Mouse (Mus musculus) B cell, adult 67 days (primary cell): ENCODE results near the gene Rnf121. TPM values are rescaled to one million over a fixed set of nuclear protein-coding genes. Genes with fewer than 3 reads are reported as not detected.

ENCODE experiments used
- total RNA-seq, 2 experiments: library from RNA; stranded (reverse); gene quantifications; 4 replicates each; pipeline ENCODE4 v1.2.4; 2023

Rnf121 gene
- total RNA-seq, result 10 to 100 TPM; 41.2 to 41.7 TPM

DNA sequence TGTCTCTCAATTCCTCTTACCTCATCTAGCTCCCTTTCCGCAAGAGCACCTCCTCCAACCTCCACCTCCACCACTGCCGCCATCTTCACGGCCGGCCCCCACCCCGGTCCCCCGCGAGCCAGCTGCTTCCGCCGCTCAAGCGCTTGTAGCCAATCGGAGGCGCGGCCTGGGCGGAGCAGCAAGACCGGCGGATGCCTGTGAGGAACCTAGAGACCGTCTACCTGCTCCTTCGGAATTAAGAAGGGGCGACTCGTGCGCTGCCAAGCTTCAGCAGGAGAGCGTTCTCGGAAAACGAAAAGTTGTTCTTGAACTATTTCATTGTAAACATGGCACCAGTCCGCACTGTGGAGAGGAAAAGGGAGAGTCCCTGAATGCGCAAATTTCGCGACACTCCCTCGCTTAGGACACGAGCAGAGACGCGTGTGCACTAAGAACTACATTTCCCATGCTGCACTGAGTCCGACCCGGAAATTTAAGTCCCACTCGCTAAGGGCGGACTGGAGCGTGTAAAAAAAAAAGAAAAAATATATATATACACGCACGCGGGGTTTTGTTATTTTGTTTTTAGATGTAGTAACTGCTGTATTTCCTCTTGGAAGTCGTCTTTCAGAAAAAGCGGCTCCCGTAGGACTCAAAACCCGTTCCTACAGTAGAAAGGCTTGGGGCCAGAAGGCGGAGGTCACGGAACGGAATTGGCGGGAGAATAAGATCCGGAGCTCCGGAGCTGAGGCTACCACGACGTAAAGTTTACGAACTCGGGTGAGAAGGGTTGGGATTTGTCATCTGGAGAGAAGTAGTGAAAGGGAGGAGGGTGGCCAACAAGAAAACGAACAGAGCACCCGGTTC, at the start of gene Rnf121, which contains the start of the genes Xndc1 and Xntrpc:
TSS of gene Rnf121 (minus strand) at position 424 of the 846 bp plus-strand sequence.
TSS of gene Xndc1 (plus strand) at position 466 of the 846 bp plus-strand sequence.
TSS of gene Xntrpc (plus strand) at position 668 of the 846 bp plus-strand sequence.

DNA sequence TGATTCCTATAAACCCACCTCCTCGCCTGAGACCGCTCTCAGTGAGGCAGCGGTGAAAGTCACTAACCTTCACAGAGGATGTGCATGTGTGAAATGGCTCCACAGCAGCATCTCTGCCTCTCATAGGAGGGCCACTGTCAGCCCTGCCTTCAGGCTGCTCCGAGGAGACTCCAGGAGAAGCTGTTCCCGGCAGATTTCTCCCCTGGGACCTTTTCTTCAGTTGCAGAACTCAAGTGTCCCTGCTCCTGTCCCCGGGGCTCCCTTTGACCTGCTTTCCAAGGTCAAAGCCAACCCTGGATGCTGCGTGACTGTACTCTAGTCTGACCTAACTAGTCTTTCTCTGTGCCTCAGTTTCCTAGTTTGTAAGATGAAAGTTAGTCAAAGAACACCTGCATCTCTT, 43.9 kb upstream of the Rnf121 start, which contains the start of gene Art5:
TSS of gene Art5 (minus strand) at position 319 of the 400 bp plus-strand sequence.

DNA sequence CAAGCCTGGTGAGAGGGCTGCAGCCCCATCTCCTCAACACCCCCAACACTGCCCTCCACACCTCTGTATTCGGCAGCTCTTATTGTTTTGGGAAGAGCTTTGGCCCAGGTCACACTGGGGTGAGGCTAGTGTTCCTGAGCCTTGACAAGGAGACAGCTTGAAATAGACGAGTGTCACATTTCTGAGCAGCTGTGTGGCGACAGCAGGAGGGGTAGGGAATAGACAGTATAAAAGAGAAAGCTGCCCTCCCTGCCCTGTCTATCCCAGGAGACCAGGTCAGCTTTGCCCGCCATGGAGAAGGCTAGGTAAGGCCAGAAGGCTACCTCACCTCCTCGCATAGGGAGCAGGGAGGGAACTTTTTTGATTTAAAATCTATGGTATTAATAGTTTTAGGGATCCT, 36.2 kb upstream of the Rnf121 start, which contains the start of gene Art1:
TSS of gene Art1 (plus strand) at position 257 of the 400 bp plus-strand sequence.

DNA sequence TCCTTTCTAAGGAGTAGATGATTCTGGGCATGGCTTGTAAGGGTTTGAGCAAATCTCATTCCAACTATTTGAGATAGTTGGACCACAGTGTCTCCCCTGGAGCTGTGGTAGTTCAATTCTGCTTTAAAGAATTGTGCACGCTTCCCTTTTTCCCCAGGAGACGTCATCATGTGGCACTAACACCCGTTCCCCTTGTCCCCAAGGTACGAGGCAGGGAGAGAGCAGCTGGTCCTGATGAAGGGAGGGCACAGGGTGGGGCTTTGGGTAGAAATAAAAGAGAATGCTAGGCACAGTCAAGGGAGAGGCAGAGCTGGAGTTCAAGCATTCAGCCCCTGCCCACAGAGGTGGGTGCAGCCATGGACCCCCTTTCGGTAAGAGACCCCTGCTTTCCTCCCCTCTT, 17.5 kb upstream of the Rnf121 start, which contains the start of gene Trpc2:
TSS of gene Trpc2 (plus strand) at position 301 of the 400 bp plus-strand sequence.

GRCm38 (mm10) chr7:102018590-102018989, 46.7 kb downstream of the Rnf121 start, which contains the start of gene Il18bp:
Il18bp (minus strand) TSS chr7:102018690.

Other genes starting within 250 kb of the Rnf121 start
- gene Phox2a, start 247.2 kb downstream of the Rnf121 start, total RNA-seq, result not detected
- gene Inppl1, start 227.2 kb downstream of the Rnf121 start, total RNA-seq, result 10 to 100 TPM; 45.1 to 57.0 TPM
- 1 to 10 TPM; 1.1 to 1.2 TPM for gene Folr2, start 208.3 kb downstream of the Rnf121 start, total RNA-seq
- 10 to 100 TPM; 79.4 to 88.5 TPM for gene Anapc15, start 201.8 kb downstream of the Rnf121 start, total RNA-seq
- not detected for gene Folr1, start 194.7 kb downstream of the Rnf121 start, total RNA-seq
- gene Lamtor1, start 159.6 kb downstream of the Rnf121 start, total RNA-seq, result 10 to 100 TPM; 61.3 to 73.3 TPM
- gene Tomt, start 159.1 kb downstream of the Rnf121 start, total RNA-seq, result not detected
- gene Lrrc51, start 131.6 kb downstream of the Rnf121 start, total RNA-seq, result 1 to 10 TPM; 1.3 to 2.0 TPM
- 100 to 1,000 TPM; 269 to 277 TPM for gene Numa1, start 131.4 kb downstream of the Rnf121 start, total RNA-seq
- 10 to 100 TPM; 10.8 to 11.9 TPM for gene Il18bp, start 46.8 kb downstream of the Rnf121 start, total RNA-seq
- 10 to 100 TPM; 56.4 to 59.1 TPM for gene Xndc1, start within 50 bp of the Rnf121 start, total RNA-seq
- 1 to 10 TPM; 5.1 to 7.1 TPM for gene Xntrpc, start 244 bp upstream of the Rnf121 start, total RNA-seq
- gene Trpc2, start 17.6 kb upstream of the Rnf121 start, total RNA-seq, result 1 to 10 TPM; 2.4 to 3.8 TPM
- gene Art1, start 36.3 kb upstream of the Rnf121 start, total RNA-seq, result not detected
- gene Art5, start 44.0 kb upstream of the Rnf121 start, total RNA-seq, result 1 to 10 TPM; 1.0 to 2.2 TPM
- not detected for gene Chrna10, start 51.4 kb upstream of the Rnf121 start, total RNA-seq
- 100 to 1,000 TPM; 103 to 111 TPM for gene Nup98, start 144.7 kb upstream of the Rnf121 start, total RNA-seq
- 10 to 100 TPM; 52.2 to 57.9 TPM for gene Pgap2, start 144.7 kb upstream of the Rnf121 start, total RNA-seq
- 100 to 1,000 TPM; 142 to 157 TPM for gene Rhog, start 190.6 kb upstream of the Rnf121 start, total RNA-seq
- gene Stim1, start 202.3 kb upstream of the Rnf121 start, total RNA-seq, result 10 to 100 TPM; 82.9 to 83.7 TPM